Mouse (Mus musculus) WW6 (cell line): ENCODE data around the gene Pdcd1lg2.
A peak's percentile ranks its signal among the peaks of the same experiment; 100 is the strongest.

Experiments
- DNase-seq: peaks from one replicate; pipeline ENCODE4 v3.0.0-alpha.2; 2013; ENCODE audit warnings: low read depth, low spot score

Pdcd1lg2 gene

GRCm38 (mm10) chr19:29410619-29411018 is at the start of gene Pdcd1lg2:
TSS of gene Pdcd1lg2 (plus strand) at chr19:29410919.
- no peak for DNase-seq

DNA sequence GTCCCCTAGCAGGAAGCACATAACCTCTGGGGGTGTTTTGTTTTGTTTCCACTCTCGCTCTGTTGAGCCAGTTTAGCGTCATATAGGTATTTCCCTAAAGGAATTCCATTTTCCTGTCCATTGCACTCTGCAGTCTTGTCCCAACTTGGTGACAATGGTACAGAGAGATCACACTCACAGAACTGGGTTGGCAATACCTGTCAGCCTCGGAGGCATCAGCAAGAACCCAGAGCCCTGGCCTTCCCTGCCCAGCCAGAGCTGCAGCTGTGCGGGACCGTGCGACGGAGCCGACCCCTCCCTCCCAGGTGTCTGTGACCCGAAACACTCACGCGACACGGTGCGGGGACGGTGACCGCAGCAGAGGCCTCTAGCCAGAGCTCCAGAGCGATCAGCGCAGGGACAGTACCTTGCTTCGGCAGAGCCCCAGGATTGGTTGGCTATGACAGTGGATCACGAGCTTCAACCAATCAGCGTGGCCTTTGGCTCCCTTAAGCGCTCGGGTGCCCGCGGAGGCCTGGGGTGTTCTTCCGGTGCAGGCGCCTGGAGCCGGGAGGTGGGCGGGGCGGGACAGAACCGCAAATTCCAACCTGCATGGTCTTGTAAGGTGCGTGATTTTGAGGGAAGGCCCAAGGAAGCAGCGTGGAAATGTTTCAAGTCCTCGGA is 49.1 kb upstream of the Pdcd1lg2 start:
- peak; percentile 65 for DNase-seq

DNA sequence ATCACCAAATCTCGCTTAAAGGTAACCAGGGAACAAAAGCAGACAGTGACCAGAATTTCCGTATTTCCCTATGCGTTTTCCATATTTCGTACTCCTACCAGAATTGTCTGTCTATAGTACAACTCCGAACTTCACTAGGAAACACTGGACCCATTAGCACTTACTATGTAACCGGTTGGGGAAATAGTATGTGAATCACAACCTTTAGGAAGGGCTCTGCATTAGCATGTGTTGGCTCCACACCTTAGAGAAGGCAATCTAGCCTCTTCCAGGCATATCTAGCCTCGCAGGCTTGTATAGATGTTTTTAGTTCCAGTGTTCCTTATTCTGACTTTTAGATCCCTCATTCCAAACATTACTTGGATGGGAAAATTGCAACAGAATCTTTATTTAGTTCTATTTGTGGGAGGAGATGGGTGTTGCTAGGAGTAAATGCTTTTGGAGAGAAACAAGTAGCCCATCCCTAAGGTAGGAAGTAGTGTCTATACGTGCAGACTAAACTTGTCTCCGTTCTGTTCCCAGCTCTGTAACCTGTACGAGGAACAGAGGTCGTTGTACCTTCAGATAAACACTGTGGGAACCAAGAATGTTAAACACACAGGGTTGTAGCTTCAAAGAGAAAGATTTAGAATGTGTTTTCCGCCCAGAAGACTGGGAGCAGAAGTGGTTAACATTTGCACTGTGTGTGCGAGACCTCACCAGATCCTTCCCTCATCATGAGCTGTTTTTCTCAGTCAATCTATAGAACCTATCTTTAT is 48.4 kb upstream of the Pdcd1lg2 start:
- DNase-seq = no peak

DNA sequence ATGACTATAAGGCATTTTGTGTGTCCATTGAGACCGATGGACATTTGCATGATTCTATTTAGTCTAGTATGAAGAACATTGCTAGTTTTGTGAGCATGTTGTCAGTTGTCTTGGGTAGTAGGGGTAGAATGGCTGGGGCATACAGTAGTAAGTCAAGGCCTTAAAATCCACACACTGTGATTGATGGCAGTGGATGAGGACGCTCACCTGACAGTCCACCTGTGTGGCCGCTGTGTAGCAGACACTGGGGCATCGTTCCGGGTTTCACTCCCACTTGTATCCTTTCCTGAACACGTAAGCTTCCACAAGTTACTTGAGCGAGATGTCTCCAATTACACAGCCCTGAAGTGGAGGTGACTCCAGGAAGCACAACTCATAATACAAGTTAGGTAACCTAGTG is 47.2 kb upstream of the Pdcd1lg2 start:
- no peak for DNase-seq

DNA sequence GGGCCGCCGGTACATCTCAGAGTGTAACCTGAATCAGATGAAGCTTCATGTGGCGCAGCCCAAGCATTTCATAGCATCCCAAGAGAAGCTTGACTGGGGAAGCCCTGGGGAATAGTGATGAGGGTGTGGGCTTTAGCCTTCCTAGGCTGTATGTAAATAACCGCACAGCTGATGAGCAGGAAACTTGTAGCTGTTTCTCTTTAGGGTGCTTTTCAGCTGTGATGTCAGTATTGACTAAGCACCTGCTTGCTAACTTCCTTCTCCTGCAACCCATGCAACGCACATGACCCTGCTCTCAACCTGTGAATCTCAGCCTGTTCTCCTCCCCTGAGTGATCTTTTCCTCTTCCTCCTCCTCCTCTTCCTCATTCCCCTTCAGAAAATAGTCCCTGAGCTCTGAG is 46.6 kb upstream of the Pdcd1lg2 start:
- DNase-seq = no peak

DNA sequence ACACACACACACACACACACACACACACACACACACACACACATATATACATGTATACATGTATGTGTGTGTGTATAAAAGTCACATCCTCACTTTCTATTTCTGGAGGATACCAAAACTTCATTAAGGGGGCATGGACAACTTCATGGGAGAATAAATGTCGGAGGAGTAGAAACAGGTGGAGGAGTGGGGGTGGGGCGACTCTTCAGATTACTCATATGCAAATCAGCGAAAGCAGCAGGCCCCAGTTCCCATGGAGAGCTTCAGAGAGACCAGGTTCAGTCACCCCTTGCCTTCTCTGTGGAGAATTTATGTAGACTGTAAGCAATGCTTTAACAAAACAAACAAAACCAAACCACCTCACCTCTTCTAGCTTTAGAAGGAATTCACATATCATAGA is 45.6 kb upstream of the Pdcd1lg2 start:
- DNase-seq = no peak

GRCm38 (mm10) chr19:29366226-29366968 is 44.3 kb upstream of the Pdcd1lg2 start:
- DNase-seq = no peak

DNA sequence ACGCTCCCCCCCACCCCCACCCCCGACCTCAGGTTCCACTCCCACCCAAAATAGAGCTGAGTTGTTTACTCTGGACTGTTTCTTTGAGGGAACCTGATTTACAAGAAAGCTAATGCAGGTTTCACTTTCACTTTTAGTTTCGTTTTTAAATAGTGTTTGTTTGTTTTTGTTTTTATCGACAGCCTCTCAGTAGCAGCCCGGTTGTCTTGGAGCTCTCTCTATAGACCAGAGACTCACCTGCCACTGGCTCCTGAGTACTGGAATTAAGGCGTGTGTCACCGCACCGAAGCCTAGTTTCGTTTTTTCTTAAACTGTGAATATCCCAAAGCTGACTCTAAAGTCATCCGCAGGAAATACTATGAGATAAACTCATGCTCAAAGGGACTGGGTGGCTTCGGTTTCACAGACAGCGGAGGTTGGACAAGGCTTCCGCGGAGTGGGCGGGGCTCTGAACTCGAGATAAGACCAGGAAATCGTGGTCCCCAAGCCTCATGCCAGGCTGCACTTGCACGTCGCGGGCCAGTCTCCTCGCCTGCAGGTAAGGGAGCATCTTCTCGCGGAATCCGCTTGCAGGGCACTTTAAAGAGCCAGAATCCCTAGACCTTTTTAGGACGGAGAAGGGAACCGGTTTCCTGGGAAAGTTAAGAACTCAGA is 43.6 kb upstream of the Pdcd1lg2 start, which contains the start of the genes Plgrkt and Cd274:
Gene Plgrkt, minus strand, starts transcription at position 422 of the 654 bp plus-strand sequence.
Gene Cd274, plus strand, starts transcription at position 487 of the 654 bp plus-strand sequence.
- DNase-seq = no peak

DNA sequence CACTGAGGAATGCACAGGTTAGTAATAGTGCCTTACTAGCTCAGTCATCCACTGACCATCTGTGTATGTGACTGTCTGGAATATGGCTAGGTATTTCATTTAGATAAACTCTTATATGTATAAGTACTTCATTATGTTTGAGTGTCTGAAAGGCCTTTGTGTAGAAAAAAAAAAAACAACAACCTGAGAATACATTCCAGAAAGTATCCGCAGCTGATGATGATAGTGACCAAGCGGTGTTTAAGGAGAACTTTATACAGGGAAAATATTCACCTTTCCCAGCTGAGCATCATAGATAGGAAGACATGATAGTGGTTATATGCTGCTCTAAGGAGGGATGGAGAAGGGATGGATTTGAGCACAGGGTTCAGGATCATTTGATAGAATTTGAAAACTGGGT is 42.7 kb upstream of the Pdcd1lg2 start:
- no peak for DNase-seq

- no peak for DNase-seq
Observed at GRCm38 (mm10) chr19:29368671-29369309, 41.9 kb upstream of the Pdcd1lg2 start.

DNA sequence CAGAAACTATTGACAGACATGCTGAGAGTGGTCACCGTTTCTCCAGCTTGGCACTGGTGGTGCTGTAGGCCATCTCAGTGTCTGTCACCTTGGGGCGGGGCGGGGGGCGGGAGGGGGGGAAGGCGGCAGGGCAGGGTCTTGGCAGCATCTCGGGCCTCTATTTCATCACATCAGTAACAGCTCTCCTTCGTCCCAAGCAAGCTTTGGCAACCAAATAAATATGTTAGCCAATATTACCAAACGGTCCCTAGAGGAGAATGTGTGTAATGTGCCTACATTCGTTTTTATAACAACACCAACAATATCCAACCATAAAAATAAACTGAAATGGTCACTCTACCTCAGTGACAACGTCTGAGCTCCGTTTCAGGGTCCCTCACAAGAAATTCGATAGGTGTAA is 40.6 kb upstream of the Pdcd1lg2 start:
- DNase-seq = no peak

- no peak for DNase-seq
Observed at GRCm38 (mm10) chr19:29370545-29371283, 40.0 kb upstream of the Pdcd1lg2 start.

- no peak for DNase-seq
Observed at GRCm38 (mm10) chr19:29371284-29372081, 39.2 kb upstream of the Pdcd1lg2 start.

- no peak for DNase-seq
Observed at GRCm38 (mm10) chr19:29372138-29372537, 38.6 kb upstream of the Pdcd1lg2 start.

GRCm38 (mm10) chr19:29372621-29373020 is 38.1 kb upstream of the Pdcd1lg2 start:
- DNase-seq = no peak

DNA sequence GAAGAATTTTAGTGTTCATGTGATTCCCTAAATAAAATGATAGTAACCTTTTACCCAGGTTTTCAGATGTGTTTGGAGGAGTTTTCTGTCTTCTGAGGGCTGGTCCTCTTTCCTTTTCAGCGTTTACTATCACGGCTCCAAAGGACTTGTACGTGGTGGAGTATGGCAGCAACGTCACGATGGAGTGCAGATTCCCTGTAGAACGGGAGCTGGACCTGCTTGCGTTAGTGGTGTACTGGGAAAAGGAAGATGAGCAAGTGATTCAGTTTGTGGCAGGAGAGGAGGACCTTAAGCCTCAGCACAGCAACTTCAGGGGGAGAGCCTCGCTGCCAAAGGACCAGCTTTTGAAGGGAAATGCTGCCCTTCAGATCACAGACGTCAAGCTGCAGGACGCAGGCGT is 37.3 kb upstream of the Pdcd1lg2 start:
- DNase-seq = no peak

DNA sequence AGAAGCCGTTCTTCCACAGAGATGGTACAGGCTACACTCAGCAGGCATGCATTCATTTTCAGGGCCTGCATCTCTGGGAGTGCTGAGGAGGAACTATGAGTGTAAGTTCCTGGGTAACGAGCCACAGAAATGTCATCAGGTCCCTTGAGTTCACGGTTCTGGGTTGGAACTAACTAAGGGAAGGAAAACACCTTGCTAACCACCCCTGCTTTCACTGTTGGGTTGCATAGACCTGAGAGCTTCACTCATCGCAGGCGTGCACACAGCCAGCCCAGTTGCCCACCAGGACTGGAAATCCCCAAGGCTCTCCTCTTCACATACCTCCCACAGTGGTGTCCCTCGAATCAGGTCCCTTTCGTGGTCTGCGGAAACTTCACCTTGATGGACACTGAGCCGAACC is 35.8 kb upstream of the Pdcd1lg2 start:
- no peak for DNase-seq

- no peak for DNase-seq
Observed at GRCm38 (mm10) chr19:29376382-29376781, 34.3 kb upstream of the Pdcd1lg2 start.

GRCm38 (mm10) chr19:29379839-29380603 is 30.7 kb upstream of the Pdcd1lg2 start:
- no peak for DNase-seq
